Mouse (Mus musculus) splenic B cell, adult 2 months (primary cell): ENCODE measurements around the gene Snx29.

ENCODE experiments used
- DNase-seq: peaks from one replicate; pipeline ENCODE4 v3.0.0-alpha.2; 2011; ENCODE audit warnings: low read depth, low spot score
- H3K27me3 ChIP-seq: 2 replicates; pipeline ENCODE4 v1.6.1; 2012; ENCODE audit warnings: mild to moderate bottlenecking, low read length, moderate library complexity, mixed read lengths; ENCODE audit not compliant: control insufficient read depth, poor library complexity, insufficient read depth, severe bottlenecking
- H3K36me3 ChIP-seq: 2 replicates; pipeline ENCODE4 v1.6.1; 2012; ENCODE audit warnings: mild to moderate bottlenecking, low read length, moderate library complexity, mixed read lengths; ENCODE audit not compliant: control insufficient read depth, poor library complexity, insufficient read depth, severe bottlenecking

Snx29 gene

GRCm38 (mm10) chr16:11652686-11653366 lies 330.1 kb downstream of the Snx29 start:
- Histone ChIP-seq H3K27me3 (no peaks in the 10 kb centered on the region), H3K36me3 (no peaks in the 10 kb centered on the region)
- peak; percentile 45 for DNase-seq

GRCm38 (mm10) chr16:11655893-11656292 lies 333.2 kb downstream of the Snx29 start:
- peak; percentile 41 for DNase-seq
- no peaks in the 10 kb centered on the region for H3K27me3 ChIP-seq
- no peaks in the 10 kb centered on the region for H3K36me3 ChIP-seq

- DNase-seq, result no peak
- Histone ChIP-seq H3K27me3 (no peaks in the 10 kb centered on the region), H3K36me3 (peaks cover 2% of the 10 kb centered on the region; the same call in 1 of the 2 replicates)
These were observed 334.4 kb downstream of the Snx29 start for GRCm38 (mm10) chr16:11657111-11657510.

GRCm38 (mm10) chr16:11659111-11659720 lies 336.5 kb downstream of the Snx29 start:
- Histone ChIP-seq H3K27me3 (no peaks in the 10 kb centered on the region), H3K36me3 (peaks cover 2% of the 10 kb centered on the region; the same call in 1 of the 2 replicates)
- DNase-seq, result peak; percentile 70

- Histone ChIP-seq H3K27me3 (no peaks in the 10 kb centered on the region), H3K36me3 (peaks cover 2% of the 10 kb centered on the region)
- no peak for DNase-seq
These were observed 342.4 kb downstream of the Snx29 start for GRCm38 (mm10) chr16:11664896-11665705.

GRCm38 (mm10) chr16:11665869-11666268 lies 343.2 kb downstream of the Snx29 start:
- Histone ChIP-seq H3K36me3 (peaks cover 2% of the 10 kb centered on the region), H3K27me3 (no peaks in the 10 kb centered on the region)
- no peak for DNase-seq

GRCm38 (mm10) chr16:11668375-11668774 lies 345.7 kb downstream of the Snx29 start:
- Histone ChIP-seq H3K27me3 (no peaks in the 10 kb centered on the region), H3K36me3 (no peaks in the 10 kb centered on the region; the same call in none of the 2 replicates)
- no peak for DNase-seq

- Histone ChIP-seq H3K27me3 (no peaks in the 10 kb centered on the region), H3K36me3 (no peaks in the 10 kb centered on the region; the same call in none of the 2 replicates)
- no peak for DNase-seq
These were observed 346.2 kb downstream of the Snx29 start for GRCm38 (mm10) chr16:11668878-11669277.

GRCm38 (mm10) chr16:11670251-11670970 lies 347.7 kb downstream of the Snx29 start:
- H3K36me3 ChIP-seq, result no peaks in the 10 kb centered on the region; the same call in 1 of the 2 replicates
- peak; percentile 65 for DNase-seq
- H3K27me3 ChIP-seq, result no peaks in the 10 kb centered on the region

- DNase-seq, result no peak
- Histone ChIP-seq H3K36me3 (no peaks in the 10 kb centered on the region; the same call in 1 of the 2 replicates), H3K27me3 (no peaks in the 10 kb centered on the region)
These were observed 348.2 kb downstream of the Snx29 start for GRCm38 (mm10) chr16:11670971-11671310.

GRCm38 (mm10) chr16:11676006-11676405 lies 353.3 kb downstream of the Snx29 start:
- DNase-seq, result peak; percentile 73

GRCm38 (mm10) chr16:11685264-11685663 lies 362.6 kb downstream of the Snx29 start:
- DNase-seq, result peak; percentile 37

More at GRCm38 (mm10) chr16:11676006-11676405, 353.3 kb downstream of the Snx29 start:
- Histone ChIP-seq H3K36me3 (peaks cover 3% of the 10 kb centered on the region; the same call in 1 of the 2 replicates), H3K27me3 (no peaks in the 10 kb centered on the region)

GRCm38 (mm10) chr16:11685735-11686340 lies 363.1 kb downstream of the Snx29 start:
- H3K27me3 ChIP-seq, result no peaks in the 10 kb centered on the region
- DNase-seq, result peak; percentile 29
- no peaks in the 10 kb centered on the region for H3K36me3 ChIP-seq

More at GRCm38 (mm10) chr16:11685264-11685663, 362.6 kb downstream of the Snx29 start:
- Histone ChIP-seq H3K36me3 (no peaks in the 10 kb centered on the region), H3K27me3 (no peaks in the 10 kb centered on the region)

GRCm38 (mm10) chr16:11687836-11688235 lies 365.1 kb downstream of the Snx29 start:
- DNase-seq, result peak; percentile 59
- no peaks in the 10 kb centered on the region for H3K36me3 ChIP-seq
- H3K27me3 ChIP-seq, result no peaks in the 10 kb centered on the region
